Mouse (Mus musculus) lung, embryonic 16.5 days (tissue): ENCODE data around the gene Tmem184c. TPM values are rescaled to one million over a fixed set of nuclear protein-coding genes. Genes with fewer than 3 reads are reported as not detected.

ENCODE experiments used
- ATAC-seq: fragments of 200-750 bp; cut with Nextera tagmentation; 2 replicates; pipeline ENCODE4 v1.8.0; 2017; ENCODE audit warnings: low read depth, mild to moderate bottlenecking, moderate library complexity
- H3K27ac ChIP-seq: fragments of 300-500 bp; sonication (generic); 2 replicates; pipeline ENCODE4 v1.5.1; 2014; ENCODE audit warnings: mild to moderate bottlenecking, control low read depth, low read length
- H3K27me3 ChIP-seq: fragments of 300-500 bp; sonication (generic); 2 replicates; pipeline ENCODE4 v1.6.1; 2014; ENCODE audit warnings: low read depth, low read length, mixed read lengths; ENCODE audit not compliant: control insufficient read depth, insufficient read depth
- H3K36me3 ChIP-seq: fragments of 300-500 bp; sonication (generic); 2 replicates; pipeline ENCODE4 v1.6.1; 2014; ENCODE audit warnings: low read length; ENCODE audit not compliant: control insufficient read depth, insufficient read depth
- H3K4me1 ChIP-seq: fragments of 300-500 bp; sonication (generic); replicated peaks from 2 replicates; pipeline ENCODE4 v1.6.1; 2014; ENCODE audit warnings: low read length, mixed read lengths; ENCODE audit not compliant: control insufficient read depth, insufficient read depth
- H3K4me2 ChIP-seq: fragments of 300-500 bp; sonication (generic); 2 replicates; pipeline ENCODE4 v1.6.1; 2014; ENCODE audit warnings: low read depth, low read length, control low read depth
- H3K4me3 ChIP-seq: fragments of 300-500 bp; sonication (generic); 2 replicates; pipeline ENCODE4 v1.5.1; 2014; ENCODE audit warnings: mild to moderate bottlenecking, low read length, control low read depth
- H3K9ac ChIP-seq: fragments of 300-500 bp; sonication (generic); 2 replicates; pipeline ENCODE4 v1.6.1; 2014; ENCODE audit warnings: low read length, control low read depth
- H3K9me3 ChIP-seq: fragments of 300-500 bp; sonication (generic); 2 replicates; pipeline ENCODE4 v1.6.1; 2016; ENCODE audit warnings: low read length; ENCODE audit not compliant: control insufficient read depth
- WGBS: fragments of 180-500 bp; shearing (Covaris S2); extraction: QIAGEN DNeasy Blood & Tissue Kit; methylation state at CpG from one replicate; pipeline ENCODE4 v1.1.7; 2014; 5-methylcytosine and 5-hydroxymethylcytosine counted together
- polyA plus RNA-seq: library from polyadenylated mRNA; unstranded; fragments of >200 nt; fragmentation: Nextera tagmentation; extraction: Ambion mirVana; gene quantifications from 2 replicates; pipeline ENCODE4 v1.2.1, GENCODE M21; 2015

Tmem184c gene
- polyA plus RNA-seq, 1 experiment from 2014 or later: 30.1 TPM

DNA sequence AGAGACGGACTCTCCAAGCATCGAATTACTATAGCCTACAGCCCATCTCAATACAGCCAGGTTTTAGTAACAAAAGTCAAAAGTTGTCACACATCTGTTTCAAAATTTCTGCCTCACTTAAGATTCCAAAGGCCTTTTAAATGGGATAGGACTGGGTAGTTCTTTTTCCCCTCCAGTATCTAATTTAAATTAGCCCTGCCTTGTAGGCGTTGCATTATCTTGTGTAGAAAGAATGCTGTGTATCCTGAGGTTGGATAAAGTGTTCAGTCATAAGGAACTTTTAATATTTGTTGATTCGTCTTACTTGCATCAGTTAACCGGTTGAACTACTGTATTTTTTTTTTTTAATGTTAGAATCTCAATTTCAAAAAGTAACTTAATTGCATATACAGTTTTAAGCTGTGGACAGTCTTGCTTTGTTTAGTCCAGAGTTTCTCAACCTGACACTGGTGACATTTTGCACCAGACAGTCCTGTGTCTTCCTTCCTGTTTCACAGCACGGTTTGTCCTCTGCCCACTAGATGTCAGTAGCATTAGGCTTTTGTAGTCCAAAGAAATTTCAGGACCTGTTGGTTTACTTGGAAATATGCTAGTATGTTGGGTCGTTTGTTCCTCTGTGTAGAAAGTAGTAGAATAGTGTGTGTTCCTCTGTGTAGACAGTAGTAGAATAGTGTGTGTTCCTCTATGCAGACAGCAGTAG lies 60.5 kb downstream of the Tmem184c start:
- H3K27me3 ChIP-seq: no peaks in the 10 kb centered on the region
- peak overlapping the region; percentile 89 for H3K9ac ChIP-seq
- H3K4me2 ChIP-seq: peak overlapping the region; percentile 84
- no peak for ATAC-seq
- WGBS: 12% methylated on average over 7 of the region's 7 CpGs
- no peak overlapping the region for H3K27ac ChIP-seq
- H3K36me3 ChIP-seq: peaks cover 19% of the 10 kb centered on the region
- no peaks in the 10 kb centered on the region; the same call in 1 of the 2 replicates for H3K4me1 ChIP-seq
- H3K9me3 ChIP-seq: no peaks in the 10 kb centered on the region
- peak overlapping the region; percentile 77 for H3K4me3 ChIP-seq

DNA sequence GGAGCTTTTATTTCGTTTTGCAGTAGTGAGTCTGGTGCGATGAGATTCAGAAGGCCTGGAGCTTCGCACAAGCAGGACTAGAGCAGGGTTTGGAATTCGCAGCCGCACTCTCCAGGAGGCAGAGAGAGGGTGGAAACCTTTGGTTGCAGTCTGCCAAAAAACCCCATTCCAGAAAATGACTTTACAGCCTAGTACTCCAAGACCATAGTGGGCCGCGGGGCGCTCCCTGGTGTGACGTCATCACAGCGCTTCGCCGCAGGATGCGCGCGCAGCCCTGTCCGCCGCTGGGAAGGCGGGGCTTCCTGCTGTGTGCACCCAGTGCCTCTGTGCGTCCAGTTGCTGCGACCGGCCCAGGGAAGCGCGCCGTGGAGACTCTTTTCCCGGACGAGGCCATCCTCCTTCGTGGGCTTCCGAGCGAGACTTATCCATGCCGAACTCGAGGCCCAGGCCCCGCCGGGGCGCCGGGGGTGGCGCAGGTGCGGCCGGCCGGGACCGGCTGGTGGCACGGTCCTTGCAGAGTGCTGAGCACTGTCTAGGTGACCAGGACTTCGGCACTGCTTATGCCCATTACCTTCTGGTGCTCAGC lies 61.3 kb downstream of the Tmem184c start, which contains the start of gene Prmt9:
Gene Prmt9 (plus strand): TSS at position 277 of the 586 bp plus-strand sequence.
- no peaks in the 10 kb centered on the region for H3K9me3 ChIP-seq
- WGBS: 3% methylated on average over 42 of the region's 42 CpGs
- ATAC-seq: peak; percentile 98
- peak within 1 kb of the TSS; percentile 89 for H3K9ac ChIP-seq
- H3K4me3 ChIP-seq: peak within 1 kb of the TSS; percentile 77
- H3K36me3 ChIP-seq: peaks cover 19% of the 10 kb centered on the region
- peak within 1 kb of the TSS; percentile 84 for H3K4me2 ChIP-seq
- no peaks in the 10 kb centered on the region; the same call in 1 of the 2 replicates for H3K4me1 ChIP-seq
- peak within 1 kb of the TSS; percentile 83 for H3K27ac ChIP-seq
- no peaks in the 10 kb centered on the region for H3K27me3 ChIP-seq

Other genes with a start within 250 kb of the Tmem184c start
- 22.2 and 23.1 TPM in 2 replicates for gene Arhgap10, start 92.7 kb downstream of the Tmem184c start, polyA plus RNA-seq
- gene Prmt9, start 61.3 kb downstream of the Tmem184c start, polyA plus RNA-seq: 17.1 and 19.6 TPM in 2 replicates
- 109 and 113 TPM in 2 replicates for gene Ednra, start 113.8 kb upstream of the Tmem184c start, polyA plus RNA-seq